16 mouse cellular contexts compared by ENCODE assay signal in genomic region chr4:140396548-140396947, GRCm38 (mm10).
"Had no signal": no experiment of that assay in that cellular context is flagged by ENCODE, and none has a peak within 500 bp of the region (broad histone marks: within the 10 kb centered on the region; RNA-seq: fewer than 3 reads in every experiment).

No protein-coding gene starts in this region.

- H3K4me1 ChIP-seq: kidney, embryonic 15.5 days; limb, embryonic 13.5 days; liver, embryonic 15.5 days; lung, embryonic 15.5 days; midbrain, embryonic 12.5 days; neural tube, embryonic 12.5 days had no signal

- H3K36me3 ChIP-seq: kidney, embryonic 15.5 days; limb, embryonic 13.5 days; liver, embryonic 15.5 days; lung, embryonic 15.5 days; midbrain, embryonic 12.5 days; neural tube, embryonic 12.5 days had no signal

- H3K9ac ChIP-seq: kidney, embryonic 15.5 days; liver, embryonic 15.5 days; lung, embryonic 15.5 days; midbrain, embryonic 12.5 days; neural tube, embryonic 12.5 days had no signal

- H3K27me3 ChIP-seq: liver, embryonic 15.5 days; lung, embryonic 15.5 days; neural tube, embryonic 12.5 days had no signal

- ATAC-seq: intestine, embryonic 16.5 days had no signal

- DNase-seq: kidney, adult 2 months; kidney, postnatal 14 days; layer of hippocampus, postnatal 36 days; lung, postnatal 14 days; retina, postnatal 1 day; spleen, adult 18-20 months; thymus, adult 18-20 months; thymus, postnatal 14 days had no signal

- H3K27ac ChIP-seq: kidney, embryonic 15.5 days; limb, embryonic 13.5 days; liver, embryonic 15.5 days; lung, embryonic 15.5 days; midbrain, embryonic 12.5 days; neural tube, embryonic 12.5 days had no signal

- H3K4me3 ChIP-seq: kidney, embryonic 15.5 days; limb, embryonic 13.5 days; liver, embryonic 15.5 days; lung, embryonic 15.5 days; midbrain, embryonic 12.5 days; myocyte; neural tube, embryonic 12.5 days had no signal

- H3K9me3 ChIP-seq: kidney, embryonic 15.5 days; limb, embryonic 13.5 days; liver, embryonic 15.5 days; lung, embryonic 15.5 days; midbrain, embryonic 12.5 days; neural tube, embryonic 12.5 days had no signal

- H3K4me2 ChIP-seq: kidney, embryonic 15.5 days; limb, embryonic 13.5 days; liver, embryonic 15.5 days; lung, embryonic 15.5 days; midbrain, embryonic 12.5 days; neural tube, embryonic 12.5 days had no signal
